Mouse (Mus musculus): Measurements from ENCODE around the gene Atp6v1fnb. TPM values are rescaled to one million over a fixed set of nuclear protein-coding genes. Genes with fewer than 3 reads are reported as not detected.

The Atp6v1fnb gene
- polyA plus RNA-seq, 1 experiment from 2014 or later: not detected

DNA sequence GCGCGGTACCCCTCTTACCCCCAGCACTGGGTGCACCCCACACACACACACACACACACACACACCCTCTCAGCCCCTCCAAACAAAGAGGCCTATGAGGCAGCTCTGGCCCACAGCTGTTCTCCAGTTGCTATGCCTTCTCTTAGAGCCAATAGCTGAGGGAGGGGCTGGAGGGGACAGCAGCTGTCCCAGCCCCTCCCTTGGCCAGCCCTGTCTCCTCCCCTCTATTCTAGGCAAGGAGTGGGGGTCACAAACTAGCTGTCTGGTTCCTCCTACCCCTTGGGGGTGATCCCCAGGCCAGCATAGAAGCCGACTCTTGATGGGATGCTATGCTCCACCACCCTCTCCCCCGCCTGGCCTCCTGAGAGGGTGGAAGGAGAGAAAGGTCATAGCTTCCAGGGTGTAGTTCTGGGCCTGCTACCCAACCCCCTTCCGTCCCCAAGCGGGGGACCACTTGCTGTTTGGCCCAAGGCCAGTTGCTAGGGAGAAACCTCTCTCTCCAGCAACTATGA lies 35.2 kb upstream of the Atp6v1fnb start:
- ATAC-seq (ENCODE audit: low FRiP score, low read depth): peak; percentile 44
- Histone ChIP-seq H3K4me3 (no peak overlapping the region), H3K4me2 (replicated peaks) (peak overlapping the region; percentile 85), H3K4me1 (peaks cover 47% of the 10 kb centered on the region), H3K9ac (replicated peaks) (peak overlapping the region; percentile 3; the same call in 1 of the 2 replicates), H3K27ac (replicated peaks) (peak overlapping the region; percentile 64), H3K36me3 (no peaks in the 10 kb centered on the region), H3K9me3 (no peaks in the 10 kb centered on the region), H3K27me3 (peaks cover 51% of the 10 kb centered on the region)
- 10% methylated on average over 6 of the region's 6 CpGs for WGBS

DNA sequence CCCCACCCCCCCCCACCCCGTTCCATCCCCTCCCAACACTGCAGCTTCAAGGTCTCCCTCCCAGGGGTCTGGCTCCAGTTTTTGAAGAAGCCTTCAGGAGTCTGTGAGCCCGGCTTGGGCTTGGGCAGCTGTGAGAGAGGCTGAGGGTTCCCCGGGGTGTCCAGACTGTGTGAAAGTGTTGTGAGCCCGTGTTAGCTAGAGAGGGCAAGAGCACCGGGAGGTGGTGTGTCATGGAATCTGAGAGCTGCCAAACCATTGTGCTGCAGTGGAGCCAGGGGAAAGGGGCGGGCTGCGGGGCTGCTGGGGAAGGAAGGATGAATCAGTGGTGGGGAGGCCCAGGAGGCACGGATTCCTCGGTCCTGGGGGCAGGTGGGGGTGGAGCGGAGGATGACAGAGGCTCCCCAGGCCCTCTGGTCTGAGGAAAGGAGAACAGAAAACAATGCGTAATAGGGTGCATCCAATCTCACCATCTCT lies 34.7 kb upstream of the Atp6v1fnb start:
- peak; percentile 47 for ATAC-seq (ENCODE audit: low FRiP score, low read depth)
- H3K4me3 ChIP-seq: no peak overlapping the region
- H3K27ac ChIP-seq (replicated peaks): peak overlapping the region; percentile 64
- peak overlapping the region; percentile 3; the same call in 1 of the 2 replicates for H3K9ac ChIP-seq (replicated peaks)
- WGBS: 7% methylated on average over 11 of the region's 11 CpGs
- H3K4me2 ChIP-seq (replicated peaks): peak overlapping the region; percentile 85
- peaks cover 43% of the 10 kb centered on the region for H3K4me1 ChIP-seq
- H3K9me3 ChIP-seq: no peaks in the 10 kb centered on the region
- H3K36me3 ChIP-seq: no peaks in the 10 kb centered on the region
- H3K27me3 ChIP-seq: peaks cover 46% of the 10 kb centered on the region

DNA sequence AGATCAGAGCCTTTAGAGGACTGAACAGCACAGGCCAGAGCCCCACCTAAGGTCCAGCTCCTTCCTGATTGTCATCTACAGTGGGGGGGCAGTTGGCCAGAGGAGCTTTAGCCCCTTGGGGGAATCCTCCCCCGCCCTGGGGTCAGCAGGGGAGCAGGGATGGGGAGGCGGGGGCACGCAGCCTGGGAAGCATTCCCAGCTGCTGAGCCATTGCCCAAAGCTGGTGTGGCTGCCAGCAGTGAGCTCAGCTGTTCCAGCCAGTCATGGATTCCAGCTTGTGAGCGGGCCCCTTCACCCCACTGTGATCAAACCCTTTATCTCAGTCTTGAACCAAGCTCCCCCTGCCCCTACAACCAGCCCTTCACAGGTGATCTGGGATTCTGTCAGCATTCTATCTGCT lies 32.0 kb upstream of the Atp6v1fnb start:
- Histone ChIP-seq H3K27ac (replicated peaks) (no peak overlapping the region), H3K4me3 (no peak overlapping the region), H3K9me3 (no peaks in the 10 kb centered on the region), H3K27me3 (peaks cover 18% of the 10 kb centered on the region), H3K4me1 (peaks cover 26% of the 10 kb centered on the region), H3K4me2 (replicated peaks) (no peak overlapping the region), H3K36me3 (no peaks in the 10 kb centered on the region), H3K9ac (replicated peaks) (no peak overlapping the region)
- WGBS: 78% methylated on average over 4 of the region's 4 CpGs
- no peak for ATAC-seq (ENCODE audit: low FRiP score, low read depth)

DNA sequence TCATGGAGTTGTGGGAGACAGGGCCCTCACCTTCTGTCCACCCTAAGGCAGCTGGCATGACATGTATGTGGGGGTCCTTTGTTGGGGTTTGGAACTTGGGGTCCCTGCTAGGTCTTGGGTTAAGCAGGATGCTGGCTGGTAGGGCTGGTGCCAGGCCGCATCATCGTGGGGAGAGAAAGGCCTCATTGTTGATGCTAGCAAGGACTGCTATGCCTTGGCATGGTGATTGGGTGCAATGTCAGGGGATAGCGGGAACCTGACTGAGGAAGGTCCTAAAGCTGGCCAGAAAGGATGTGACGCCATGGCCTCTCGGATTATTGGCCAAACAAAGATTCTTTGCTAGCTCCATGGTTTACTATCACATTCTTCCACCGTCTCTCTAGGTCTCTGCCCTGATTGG lies 31.4 kb upstream of the Atp6v1fnb start:
- no peak for ATAC-seq (ENCODE audit: low FRiP score, low read depth)
- peaks cover 13% of the 10 kb centered on the region for H3K27me3 ChIP-seq
- 90% methylated on average over 6 of the region's 6 CpGs for WGBS
- peaks cover 21% of the 10 kb centered on the region for H3K4me1 ChIP-seq
- no peak overlapping the region for H3K9ac ChIP-seq (replicated peaks)
- no peak overlapping the region for H3K4me2 ChIP-seq (replicated peaks)
- no peak overlapping the region for H3K27ac ChIP-seq (replicated peaks)
- no peaks in the 10 kb centered on the region for H3K9me3 ChIP-seq
- no peaks in the 10 kb centered on the region for H3K36me3 ChIP-seq
- no peak overlapping the region for H3K4me3 ChIP-seq

DNA sequence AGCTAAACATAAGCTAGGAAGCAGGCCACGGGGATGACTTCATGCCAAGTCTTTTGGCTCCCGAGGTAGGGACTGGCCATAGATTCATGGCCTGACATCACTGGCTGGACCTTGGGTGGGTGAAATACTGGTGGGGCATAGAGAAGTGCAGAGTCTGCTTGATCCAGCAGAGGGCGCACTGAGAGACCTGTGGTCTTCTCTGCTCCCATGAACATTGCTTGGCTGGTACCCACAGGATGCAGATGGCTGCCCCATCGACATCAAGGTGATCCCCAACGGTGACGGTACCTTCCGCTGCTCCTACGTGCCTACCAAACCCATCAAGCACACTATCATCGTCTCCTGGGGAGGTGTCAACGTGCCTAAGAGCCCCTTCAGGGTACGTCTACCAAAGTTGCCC lies 26.5 kb upstream of the Atp6v1fnb start:
- H3K4me2 ChIP-seq (replicated peaks): no peak overlapping the region
- WGBS: 77% methylated on average over 11 of the region's 11 CpGs
- no peak overlapping the region for H3K27ac ChIP-seq (replicated peaks)
- H3K9me3 ChIP-seq: no peaks in the 10 kb centered on the region
- no peaks in the 10 kb centered on the region for H3K27me3 ChIP-seq
- no peak overlapping the region for H3K4me3 ChIP-seq
- no peaks in the 10 kb centered on the region for H3K4me1 ChIP-seq
- no peak for ATAC-seq (ENCODE audit: low FRiP score, low read depth)
- H3K9ac ChIP-seq (replicated peaks): no peak overlapping the region
- H3K36me3 ChIP-seq: no peaks in the 10 kb centered on the region

DNA sequence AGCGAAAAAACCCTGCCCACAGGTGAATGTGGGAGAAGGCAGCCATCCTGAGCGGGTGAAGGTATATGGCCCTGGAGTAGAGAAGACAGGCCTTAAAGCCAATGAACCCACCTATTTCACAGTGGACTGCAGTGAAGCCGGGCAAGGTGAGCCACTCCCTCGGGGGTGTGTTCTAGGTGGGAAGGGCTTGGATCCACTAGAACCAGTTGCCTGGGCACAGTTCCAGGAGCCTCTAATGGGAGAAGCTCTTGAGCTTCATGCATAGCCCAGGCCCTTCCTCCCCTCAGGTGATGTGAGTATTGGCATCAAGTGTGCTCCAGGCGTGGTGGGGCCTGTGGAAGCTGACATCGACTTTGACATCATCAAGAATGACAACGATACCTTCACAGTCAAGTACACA lies 25.9 kb upstream of the Atp6v1fnb start:
- H3K4me1 ChIP-seq: no peaks in the 10 kb centered on the region
- no peak overlapping the region for H3K4me3 ChIP-seq
- no peak overlapping the region for H3K4me2 ChIP-seq (replicated peaks)
- H3K36me3 ChIP-seq: no peaks in the 10 kb centered on the region
- H3K27me3 ChIP-seq: no peaks in the 10 kb centered on the region
- no peaks in the 10 kb centered on the region for H3K9me3 ChIP-seq
- 95% methylated on average over 7 of the region's 7 CpGs for WGBS
- no peak overlapping the region for H3K27ac ChIP-seq (replicated peaks)
- ATAC-seq (ENCODE audit: low FRiP score, low read depth): no peak
- H3K9ac ChIP-seq (replicated peaks): no peak overlapping the region

DNA sequence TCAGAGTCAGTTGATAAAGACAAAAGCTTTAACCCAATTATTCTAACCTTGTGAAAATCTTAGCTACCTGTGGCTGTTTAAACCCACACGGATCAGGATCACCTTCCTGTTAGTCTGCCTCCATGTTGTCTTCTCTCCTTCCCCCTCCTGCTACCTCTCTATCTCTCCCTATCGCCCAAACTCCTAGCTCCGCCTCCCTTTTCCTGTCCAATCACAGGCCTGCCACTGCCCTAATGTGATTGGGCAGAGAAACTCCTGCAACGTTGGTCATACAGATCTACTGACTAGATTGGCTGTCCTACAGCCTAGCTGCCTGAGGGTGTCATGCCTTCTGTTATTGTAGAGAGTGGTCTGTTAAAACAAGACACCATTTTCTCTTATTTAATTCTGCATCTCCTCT lies 21.4 kb upstream of the Atp6v1fnb start:
- no peak for ATAC-seq (ENCODE audit: low FRiP score, low read depth)
- Histone ChIP-seq H3K27ac (replicated peaks) (no peak overlapping the region), H3K4me1 (no peaks in the 10 kb centered on the region), H3K4me3 (no peak overlapping the region), H3K36me3 (no peaks in the 10 kb centered on the region), H3K4me2 (replicated peaks) (no peak overlapping the region), H3K9ac (replicated peaks) (no peak overlapping the region), H3K9me3 (no peaks in the 10 kb centered on the region), H3K27me3 (no peaks in the 10 kb centered on the region)
- WGBS: 35% methylated on average over 4 of the region's 4 CpGs

DNA sequence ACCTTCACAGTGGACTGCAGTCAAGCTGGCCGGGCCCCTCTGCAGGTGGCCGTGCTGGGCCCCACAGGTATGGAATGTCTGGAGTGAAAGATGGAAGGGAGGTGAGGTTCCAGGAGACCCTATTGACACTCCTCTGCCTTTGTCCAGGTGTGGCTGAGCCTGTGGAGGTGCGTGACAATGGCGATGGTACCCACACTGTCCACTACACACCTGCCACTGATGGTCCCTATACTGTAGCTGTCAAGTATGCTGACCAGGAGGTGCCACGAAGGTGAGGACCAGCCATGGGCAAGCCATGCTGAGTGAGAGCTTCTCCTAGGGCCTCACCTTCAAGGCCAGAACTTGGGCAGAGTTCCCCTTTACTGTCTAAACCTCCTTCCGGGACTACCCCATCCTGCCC lies 20.6 kb upstream of the Atp6v1fnb start:
- Histone ChIP-seq H3K27me3 (no peaks in the 10 kb centered on the region), H3K9me3 (no peaks in the 10 kb centered on the region), H3K4me3 (no peak overlapping the region), H3K4me2 (replicated peaks) (no peak overlapping the region), H3K9ac (replicated peaks) (no peak overlapping the region), H3K36me3 (no peaks in the 10 kb centered on the region), H3K27ac (replicated peaks) (no peak overlapping the region), H3K4me1 (no peaks in the 10 kb centered on the region)
- ATAC-seq (ENCODE audit: low FRiP score, low read depth): no peak
- 87% methylated on average over 6 of the region's 6 CpGs for WGBS

DNA sequence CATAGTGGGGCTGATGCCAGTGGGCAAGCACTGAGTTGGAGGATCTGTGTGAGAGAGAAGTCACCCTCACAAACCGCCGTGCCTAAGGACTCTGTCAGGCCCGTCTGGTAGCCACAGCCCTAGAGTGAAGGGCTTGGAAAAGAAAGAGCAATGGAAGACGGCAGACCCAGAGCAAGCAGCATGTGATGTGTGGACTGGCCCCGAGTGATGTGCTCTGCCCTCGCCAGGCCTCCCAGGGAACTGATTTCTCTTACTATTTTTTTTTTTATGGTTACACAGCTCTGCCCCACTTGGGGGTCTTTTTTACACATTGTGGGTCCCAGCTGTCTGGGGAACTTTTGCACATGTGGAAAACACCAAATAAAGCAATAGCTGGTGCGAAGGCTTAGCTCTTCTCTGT lies 9.7 kb upstream of the Atp6v1fnb start:
- Histone ChIP-seq H3K9ac (replicated peaks) (no peak overlapping the region), H3K27ac (replicated peaks) (no peak overlapping the region), H3K36me3 (no peaks in the 10 kb centered on the region), H3K27me3 (no peaks in the 10 kb centered on the region), H3K4me3 (no peak overlapping the region), H3K4me2 (replicated peaks) (no peak overlapping the region), H3K4me1 (no peaks in the 10 kb centered on the region), H3K9me3 (no peaks in the 10 kb centered on the region)
- ATAC-seq (ENCODE audit: low FRiP score, low read depth): no peak
- 64% methylated on average over 7 of the region's 7 CpGs for WGBS

DNA sequence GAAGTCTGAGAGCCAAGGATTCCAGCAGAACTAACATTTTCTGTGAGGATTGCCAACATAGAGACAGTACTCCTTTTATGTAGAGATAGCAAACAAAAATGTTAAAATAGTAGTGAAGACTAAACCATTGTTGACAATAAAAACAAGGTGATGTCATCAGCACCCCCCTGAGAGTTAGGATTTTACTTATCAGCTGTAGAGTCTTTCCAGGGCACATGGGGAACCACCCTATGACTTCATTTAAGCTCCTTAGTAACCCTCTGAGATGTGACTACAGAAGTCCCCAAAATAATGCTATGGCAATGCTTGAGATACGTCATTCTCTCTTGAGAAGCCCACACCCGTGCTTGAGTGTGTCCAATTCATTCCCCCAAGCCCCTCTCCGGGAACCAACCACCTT lies 7.8 kb upstream of the Atp6v1fnb start:
- no peak overlapping the region for H3K4me3 ChIP-seq
- H3K36me3 ChIP-seq: no peaks in the 10 kb centered on the region
- peaks cover 4% of the 10 kb centered on the region for H3K4me1 ChIP-seq
- H3K27me3 ChIP-seq: no peaks in the 10 kb centered on the region
- no peak overlapping the region for H3K27ac ChIP-seq (replicated peaks)
- H3K9me3 ChIP-seq: no peaks in the 10 kb centered on the region
- no peak overlapping the region for H3K9ac ChIP-seq (replicated peaks)
- WGBS: 90% methylated on average over 3 of the region's 3 CpGs
- no peak overlapping the region for H3K4me2 ChIP-seq (replicated peaks)
- no peak for ATAC-seq (ENCODE audit: low FRiP score, low read depth)

DNA sequence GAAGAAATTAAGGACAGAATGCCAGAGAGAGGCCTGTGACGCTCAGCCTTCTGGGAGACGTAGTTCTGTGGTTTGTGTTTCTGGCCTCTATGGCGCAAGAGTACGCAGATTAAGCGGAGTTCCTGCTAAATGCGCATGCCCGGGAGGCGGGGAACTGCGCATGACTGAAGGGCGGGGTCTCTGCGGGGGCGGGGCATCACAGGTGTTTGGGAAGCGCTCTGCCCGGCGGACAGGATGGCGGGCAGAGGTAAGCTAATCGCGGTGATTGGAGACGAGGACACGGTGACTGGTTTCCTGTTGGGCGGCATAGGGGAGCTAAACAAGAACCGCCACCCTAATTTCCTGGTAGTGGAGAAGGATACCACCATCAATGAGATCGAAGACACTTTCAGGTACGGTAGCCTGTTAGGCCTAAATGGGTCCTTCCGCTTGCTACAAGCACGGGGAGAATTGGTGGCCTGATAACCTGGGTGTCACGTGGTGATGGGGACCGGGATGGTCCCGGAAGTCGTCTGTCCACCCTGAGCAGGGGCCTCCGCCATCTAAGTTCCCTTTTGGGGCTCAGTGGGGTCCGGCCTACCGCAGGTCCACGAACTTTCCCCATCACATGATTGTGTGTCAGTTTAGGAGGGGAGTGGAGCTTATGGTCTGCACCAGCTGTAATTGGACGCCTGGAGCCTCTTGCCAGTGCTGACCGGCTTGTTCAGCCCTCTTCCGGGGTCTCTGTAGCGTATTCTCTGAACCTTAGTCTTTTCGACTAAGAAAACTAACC lies 3.5 kb upstream of the Atp6v1fnb start, which contains the start of gene Atp6v1f:
Gene Atp6v1f (plus strand): TSS at position 136 of the 772 bp plus-strand sequence.
- H3K36me3 ChIP-seq: peaks cover 25% of the 10 kb centered on the region
- H3K27me3 ChIP-seq: peaks cover 2% of the 10 kb centered on the region
- peak within 1 kb of the TSS; percentile 65 for H3K9ac ChIP-seq (replicated peaks)
- peak within 1 kb of the TSS; percentile 55 for H3K4me3 ChIP-seq
- peaks cover 12% of the 10 kb centered on the region for H3K4me1 ChIP-seq
- ATAC-seq (ENCODE audit: low FRiP score, low read depth): peak; percentile 94
- under 1% methylated on average over 39 of the region's 39 CpGs for WGBS
- H3K4me2 ChIP-seq (replicated peaks): peak within 1 kb of the TSS; percentile 69
- H3K27ac ChIP-seq (replicated peaks): peak within 1 kb of the TSS; percentile 52
- H3K9me3 ChIP-seq: no peaks in the 10 kb centered on the region

DNA sequence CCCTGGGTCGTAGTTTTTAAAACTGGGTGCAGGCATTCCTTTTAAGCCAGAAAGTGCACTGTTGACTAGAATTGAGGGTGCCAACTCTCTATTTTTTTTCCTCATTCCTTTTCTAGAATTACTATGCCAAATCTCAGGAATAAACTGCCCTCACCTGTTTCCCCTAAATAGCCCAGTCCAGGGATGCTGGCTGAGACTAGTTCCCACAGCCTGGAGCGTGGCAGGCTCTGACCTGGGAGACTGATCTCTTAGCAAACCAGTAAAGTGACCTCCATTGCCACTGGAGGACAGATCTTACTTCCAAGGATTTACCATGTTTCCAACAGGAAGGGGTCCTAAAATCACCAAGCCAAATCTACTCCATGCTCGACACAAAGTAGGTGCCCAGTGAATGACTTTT lies 2.4 kb upstream of the Atp6v1fnb start:
- Histone ChIP-seq H3K4me3 (peak overlapping the region; percentile 55), H3K9me3 (no peaks in the 10 kb centered on the region), H3K27ac (replicated peaks) (no peak overlapping the region), H3K36me3 (peaks cover 25% of the 10 kb centered on the region), H3K27me3 (peaks cover 11% of the 10 kb centered on the region), H3K9ac (replicated peaks) (no peak overlapping the region), H3K4me2 (replicated peaks) (peak overlapping the region; percentile 69), H3K4me1 (peaks cover 12% of the 10 kb centered on the region)
- ATAC-seq (ENCODE audit: low FRiP score, low read depth): no peak
- WGBS: 91% methylated on average over 3 of the region's 3 CpGs
